Mouse (Mus musculus) right cerebral cortex, postnatal 36 days (tissue): ENCODE measurements around the gene Lcn6.
"Not testable (repeated sequence)": the region's sequence is repeated elsewhere in the genome, so short reads cannot be mapped to it uniquely, and the experiment has no call there.

Experiments used
- DNase-seq, 2 experiments: peaks; one replicate each; pipeline ENCODE4 v3.0.0; 2022; ENCODE audit warnings: low spot score in 2 of 2, mixed read lengths in 1 of 2

Lcn6 gene

GRCm38 (mm10) chr2:25676486-25676885, at the start of gene Lcn6:
Gene Lcn6, plus strand, starts transcription at chr2:25676786.
- DNase-seq: no peak

GRCm38 (mm10) chr2:25627811-25628210, 48.8 kb upstream of the Lcn6 start, which contains the start of gene Fcna:
Gene Fcna, minus strand, starts transcription at chr2:25628030.
- DNase-seq: no peak

GRCm38 (mm10) chr2:25628738-25629137, 47.8 kb upstream of the Lcn6 start:
- no peak for DNase-seq

- DNase-seq: no peak
Observed at GRCm38 (mm10) chr2:25633616-25634015, 43.0 kb upstream of the Lcn6 start.

- no peak for DNase-seq
Observed at GRCm38 (mm10) chr2:25634046-25634445, 42.5 kb upstream of the Lcn6 start.

GRCm38 (mm10) chr2:25639890-25640289, 36.7 kb upstream of the Lcn6 start:
- DNase-seq: no peak

GRCm38 (mm10) chr2:25652902-25653301, 23.7 kb upstream of the Lcn6 start, which contains the start of gene Lcn8:
Gene Lcn8, plus strand, starts transcription at chr2:25653120.
- no peak for DNase-seq

- no peak for DNase-seq
Observed at GRCm38 (mm10) chr2:25654502-25654901, 22.1 kb upstream of the Lcn6 start.

GRCm38 (mm10) chr2:25656691-25657090, 19.9 kb upstream of the Lcn6 start:
- DNase-seq: peak in 1 of 2 experiments; percentile 10

GRCm38 (mm10) chr2:25657246-25657645, 19.3 kb upstream of the Lcn6 start:
- DNase-seq: no peak

GRCm38 (mm10) chr2:25657652-25658051, 18.9 kb upstream of the Lcn6 start, which contains the start of gene Lcn5:
Gene Lcn5, plus strand, starts transcription at chr2:25657952.
- DNase-seq: no peak

GRCm38 (mm10) chr2:25660279-25660678, 16.3 kb upstream of the Lcn6 start:
- DNase-seq: no peak

GRCm38 (mm10) chr2:25661245-25661970, 15.2 kb upstream of the Lcn6 start:
- DNase-seq: no peak

GRCm38 (mm10) chr2:25663511-25663910, 13.1 kb upstream of the Lcn6 start:
- no peak for DNase-seq

GRCm38 (mm10) chr2:25664125-25664524, 12.5 kb upstream of the Lcn6 start:
- no peak for DNase-seq

- DNase-seq: no peak
Observed at GRCm38 (mm10) chr2:25666516-25666915, 10.1 kb upstream of the Lcn6 start.

GRCm38 (mm10) chr2:25679559-25679958, 3.0 kb downstream of the Lcn6 start:
- no peak for DNase-seq

- no peak for DNase-seq
Observed at GRCm38 (mm10) chr2:25682426-25682825, 5.8 kb downstream of the Lcn6 start, which contains the start of gene Lcn10. Gene Lcn10, plus strand, starts transcription at chr2:25682726.

- DNase-seq: no peak
Observed at GRCm38 (mm10) chr2:25686941-25687340, 10.4 kb downstream of the Lcn6 start.

- DNase-seq: no peak
Observed at GRCm38 (mm10) chr2:25694605-25695004, 18.0 kb downstream of the Lcn6 start.

- no peak for DNase-seq
Observed at GRCm38 (mm10) chr2:25696951-25697350, 20.4 kb downstream of the Lcn6 start.

GRCm38 (mm10) chr2:25698696-25699095, 22.1 kb downstream of the Lcn6 start:
- no peak for DNase-seq

GRCm38 (mm10) chr2:25699743-25700142, 23.2 kb downstream of the Lcn6 start, which contains the start of gene Obp2a:
Gene Obp2a, plus strand, starts transcription at chr2:25700043.
- not testable (repeated sequence) for DNase-seq
